Mouse (Mus musculus): Measurements from ENCODE around the gene Jmjd1c. TPM values are rescaled to one million over a fixed set of nuclear protein-coding genes. Genes with fewer than 3 reads are reported as not detected.
A peak's percentile ranks its signal among the peaks of the same experiment; 100 is the strongest.

Gene Jmjd1c
- polyA plus RNA-seq, 1 experiment from 2014 or later = 42.4 TPM

DNA sequence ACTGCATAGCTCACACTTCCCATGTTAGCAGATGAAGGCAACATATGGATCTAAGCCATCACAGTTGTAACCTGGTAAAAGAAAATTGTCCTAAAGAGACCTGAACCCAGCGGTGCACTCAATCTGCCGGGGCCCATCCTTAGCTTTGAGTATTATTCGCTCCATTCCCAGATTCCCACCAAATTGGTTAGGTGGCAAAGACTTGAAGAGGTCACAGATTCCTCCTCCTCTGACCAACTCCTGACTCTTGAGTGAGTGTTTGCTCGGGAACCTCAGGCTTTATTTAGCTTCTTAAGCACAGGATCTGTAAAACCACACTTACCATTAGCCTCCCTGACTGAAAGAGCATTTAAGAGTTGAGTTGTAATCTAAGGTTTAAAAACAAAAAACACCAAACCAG lies 23.3 kb upstream of the Jmjd1c start:
- ATAC-seq (ENCODE audit: insufficient number of reproducible peaks, insufficient read depth, low FRiP score, low read depth) = no peak

DNA sequence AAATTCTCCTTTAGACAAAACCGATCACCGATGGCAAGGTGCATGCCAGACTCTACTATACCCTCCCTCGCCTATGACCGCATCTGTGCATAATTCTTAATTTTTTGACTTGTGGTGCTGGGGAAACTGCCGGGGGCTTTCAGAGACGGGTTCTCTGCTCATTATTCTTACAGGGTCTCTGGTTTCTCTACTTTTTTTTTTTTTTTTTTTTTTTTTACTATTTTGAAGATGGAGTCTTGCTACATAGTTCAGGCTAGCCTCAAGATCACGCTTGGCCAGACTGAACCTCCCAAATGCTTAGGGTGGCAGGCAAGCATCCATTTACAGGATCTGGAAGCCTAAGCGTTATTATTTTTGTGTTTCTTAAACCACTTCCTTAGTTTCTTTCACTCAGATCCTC lies 22.3 kb upstream of the Jmjd1c start:
- H3K4me1 ChIP-seq (ENCODE audit: control insufficient read depth in 2 of 2, insufficient read depth in 2 of 2, low read length in 2 of 2) = peaks cover 2 to 20% of the 10 kb centered on the region in 2 experiments
- no peak overlapping the region for H3K4me2 ChIP-seq (ENCODE audit: low read length)
- H3K36me3 ChIP-seq (ENCODE audit: control insufficient read depth, insufficient read depth, low read length) = no peaks in the 10 kb centered on the region
- no peak overlapping the region for H3K9ac ChIP-seq (ENCODE audit: low read length)
- no peak for ATAC-seq (ENCODE audit: insufficient number of reproducible peaks, insufficient read depth, low FRiP score, low read depth)
- WGBS = 93% methylated on average over 8 of the region's 8 CpGs
- no peaks in the 10 kb centered on the region for H3K9me3 ChIP-seq (ENCODE audit: control insufficient read depth, low read length)
- H3K27ac ChIP-seq (replicated peaks in 1 of 2; ENCODE audit: control insufficient read depth in 1 of 2, insufficient read depth in 1 of 2, low read depth in 2 of 2, low read length in 2 of 2) = no peak overlapping the region
- H3K27me3 ChIP-seq (ENCODE audit: control insufficient read depth, insufficient read depth, low read length) = no peaks in the 10 kb centered on the region
- H3K4me3 ChIP-seq (ENCODE audit: control insufficient read depth in 1 of 2, insufficient read depth in 1 of 2, low read depth in 1 of 2, low read length in 2 of 2) = no peak overlapping the region

More for the DNA sequence above, 23.3 kb upstream of the Jmjd1c start:
- H3K27me3 ChIP-seq (ENCODE audit: control insufficient read depth, insufficient read depth, low read length) = no peaks in the 10 kb centered on the region
- H3K36me3 ChIP-seq (ENCODE audit: control insufficient read depth, insufficient read depth, low read length) = 0 out of 2 replicates have a peak, but pooled peaks cover 3% of the 10 kb centered on the region
- no peaks in the 10 kb centered on the region for H3K9me3 ChIP-seq (ENCODE audit: control insufficient read depth, low read length)
- H3K27ac ChIP-seq (replicated peaks in 1 of 2; ENCODE audit: control insufficient read depth in 1 of 2, insufficient read depth in 1 of 2, low read depth in 2 of 2, low read length in 2 of 2) = no peak overlapping the region
- H3K4me3 ChIP-seq (ENCODE audit: control insufficient read depth in 1 of 2, insufficient read depth in 1 of 2, low read depth in 1 of 2, low read length in 2 of 2) = no peak overlapping the region
- peaks cover 2 to 17% of the 10 kb centered on the region in 2 experiments for H3K4me1 ChIP-seq (ENCODE audit: control insufficient read depth in 2 of 2, insufficient read depth in 2 of 2, low read length in 2 of 2)
- H3K4me2 ChIP-seq (ENCODE audit: low read length) = no peak overlapping the region
- 80% methylated on average over 4 of the region's 4 CpGs for WGBS
- H3K9ac ChIP-seq (ENCODE audit: low read length) = no peak overlapping the region

GRCm38 (mm10) chr10:67075931-67076878 lies 19.7 kb upstream of the Jmjd1c start:
- no peak overlapping the region for H3K9ac ChIP-seq (ENCODE audit: low read length)
- WGBS = 69% methylated on average over 21 of the region's 21 CpGs
- no peaks in the 10 kb centered on the region for H3K36me3 ChIP-seq (ENCODE audit: control insufficient read depth, insufficient read depth, low read length)
- ATAC-seq (ENCODE audit: insufficient number of reproducible peaks, insufficient read depth, low FRiP score, low read depth) = no peak
- peaks cover 8 to 31% of the 10 kb centered on the region in 2 experiments for H3K4me1 ChIP-seq (ENCODE audit: control insufficient read depth in 2 of 2, insufficient read depth in 2 of 2, low read length in 2 of 2)
- H3K4me3 ChIP-seq (ENCODE audit: control insufficient read depth in 1 of 2, insufficient read depth in 1 of 2, low read depth in 1 of 2, low read length in 2 of 2) = no peak overlapping the region
- no peak overlapping the region for H3K4me2 ChIP-seq (ENCODE audit: low read length)
- H3K9me3 ChIP-seq (ENCODE audit: control insufficient read depth, low read length) = no peaks in the 10 kb centered on the region
- no peak overlapping the region for H3K27ac ChIP-seq (replicated peaks in 1 of 2; ENCODE audit: control insufficient read depth in 1 of 2, insufficient read depth in 1 of 2, low read depth in 2 of 2, low read length in 2 of 2)
- no peaks in the 10 kb centered on the region for H3K27me3 ChIP-seq (ENCODE audit: control insufficient read depth, insufficient read depth, low read length)

DNA sequence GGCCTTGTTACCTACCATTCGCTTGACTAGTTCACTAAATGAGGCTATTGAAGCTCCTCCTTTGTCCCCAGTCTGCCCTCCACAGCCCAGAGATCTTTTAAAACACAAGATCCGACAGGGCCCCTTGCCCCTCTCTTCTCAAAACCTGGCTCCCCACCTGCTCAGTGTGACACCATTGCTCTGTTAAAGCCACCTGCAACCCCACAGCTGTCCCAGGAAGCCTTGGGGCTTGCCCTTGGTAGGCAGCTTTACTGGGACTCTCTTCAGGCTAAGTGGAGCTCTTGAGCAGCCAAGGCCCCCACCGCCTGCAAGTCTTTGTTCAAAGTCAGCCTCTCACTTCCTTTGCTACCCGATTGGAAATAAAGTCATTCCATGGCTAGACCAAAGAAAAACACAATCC lies 16.9 kb upstream of the Jmjd1c start:
- H3K9me3 ChIP-seq (ENCODE audit: control insufficient read depth, low read length) = no peaks in the 10 kb centered on the region
- H3K4me3 ChIP-seq (ENCODE audit: control insufficient read depth in 1 of 2, insufficient read depth in 1 of 2, low read depth in 1 of 2, low read length in 2 of 2) = no peak overlapping the region
- no peaks in the 10 kb centered on the region for H3K36me3 ChIP-seq (ENCODE audit: control insufficient read depth, insufficient read depth, low read length)
- H3K4me1 ChIP-seq (ENCODE audit: control insufficient read depth in 2 of 2, insufficient read depth in 2 of 2, low read length in 2 of 2) = peaks cover 12 to 36% of the 10 kb centered on the region in 2 experiments
- H3K27ac ChIP-seq (replicated peaks in 1 of 2; ENCODE audit: control insufficient read depth in 1 of 2, insufficient read depth in 1 of 2, low read depth in 2 of 2, low read length in 2 of 2) = 0 out of 4 replicates have a peak overlapping the region, but pooled peaks have one; percentile 12 to 43
- H3K4me2 ChIP-seq (ENCODE audit: low read length) = no peak overlapping the region
- H3K9ac ChIP-seq (ENCODE audit: low read length) = peak overlapping the region; percentile 2; the same call in 1 of the 2 replicates
- no peaks in the 10 kb centered on the region for H3K27me3 ChIP-seq (ENCODE audit: control insufficient read depth, insufficient read depth, low read length)
- ATAC-seq (ENCODE audit: insufficient number of reproducible peaks, insufficient read depth, low FRiP score, low read depth) = no peak
- WGBS = 38% methylated on average over 4 of the region's 4 CpGs

GRCm38 (mm10) chr10:67081206-67082007 lies 14.5 kb upstream of the Jmjd1c start:
- peak overlapping the region; percentile 41 to 65; a peak in 2 of 4 replicates for H3K27ac ChIP-seq (replicated peaks in 1 of 2; ENCODE audit: control insufficient read depth in 1 of 2, insufficient read depth in 1 of 2, low read depth in 2 of 2, low read length in 2 of 2)

GRCm38 (mm10) chr10:67082531-67082930 lies 13.4 kb upstream of the Jmjd1c start:
- WGBS = 73% methylated on average over 4 of the region's 4 CpGs
- H3K27ac ChIP-seq (replicated peaks in 1 of 2; ENCODE audit: control insufficient read depth in 1 of 2, insufficient read depth in 1 of 2, low read depth in 2 of 2, low read length in 2 of 2) = no peak overlapping the region; a peak in 1 of 4 replicates
- no peaks in the 10 kb centered on the region for H3K36me3 ChIP-seq (ENCODE audit: control insufficient read depth, insufficient read depth, low read length)
- H3K4me3 ChIP-seq (ENCODE audit: control insufficient read depth in 1 of 2, insufficient read depth in 1 of 2, low read depth in 1 of 2, low read length in 2 of 2) = no peak overlapping the region
- H3K27me3 ChIP-seq (ENCODE audit: control insufficient read depth, insufficient read depth, low read length) = no peaks in the 10 kb centered on the region
- H3K9ac ChIP-seq (ENCODE audit: low read length) = no peak overlapping the region
- no peak overlapping the region for H3K4me2 ChIP-seq (ENCODE audit: low read length)
- H3K4me1 ChIP-seq (ENCODE audit: control insufficient read depth in 2 of 2, insufficient read depth in 2 of 2, low read length in 2 of 2) = peaks cover 17 to 46% of the 10 kb centered on the region in 2 experiments
- H3K9me3 ChIP-seq (ENCODE audit: control insufficient read depth, low read length) = no peaks in the 10 kb centered on the region
- ATAC-seq (ENCODE audit: insufficient number of reproducible peaks, insufficient read depth, low FRiP score, low read depth) = no peak

More at GRCm38 (mm10) chr10:67081206-67082007, 14.5 kb upstream of the Jmjd1c start:
- Histone ChIP-seq H3K4me2 (ENCODE audit: low read length) (peak overlapping the region; percentile 8; the same call in 1 of the 2 replicates), H3K36me3 (ENCODE audit: control insufficient read depth, insufficient read depth, low read length) (no peaks in the 10 kb centered on the region), H3K4me3 (ENCODE audit: control insufficient read depth in 1 of 2, insufficient read depth in 1 of 2, low read depth in 1 of 2, low read length in 2 of 2) (no peak overlapping the region), H3K4me1 (ENCODE audit: control insufficient read depth in 2 of 2, insufficient read depth in 2 of 2, low read length in 2 of 2) (peaks cover 12 to 40% of the 10 kb centered on the region in 2 experiments), H3K9me3 (ENCODE audit: control insufficient read depth, low read length) (no peaks in the 10 kb centered on the region), H3K9ac (ENCODE audit: low read length) (no peak overlapping the region), H3K27me3 (ENCODE audit: control insufficient read depth, insufficient read depth, low read length) (no peaks in the 10 kb centered on the region)
- ATAC-seq (ENCODE audit: insufficient number of reproducible peaks, insufficient read depth, low FRiP score, low read depth) = no peak
- 70% methylated on average over 18 of the region's 18 CpGs for WGBS

GRCm38 (mm10) chr10:67083446-67084166 lies 12.3 kb upstream of the Jmjd1c start:
- WGBS = 73% methylated on average over 10 of the region's 10 CpGs
- Histone ChIP-seq H3K4me2 (ENCODE audit: low read length) (no peak overlapping the region), H3K4me1 (ENCODE audit: control insufficient read depth in 2 of 2, insufficient read depth in 2 of 2, low read length in 2 of 2) (peaks cover 17 to 42% of the 10 kb centered on the region in 2 experiments), H3K9ac (ENCODE audit: low read length) (no peak overlapping the region), H3K9me3 (ENCODE audit: control insufficient read depth, low read length) (no peaks in the 10 kb centered on the region), H3K27me3 (ENCODE audit: control insufficient read depth, insufficient read depth, low read length) (no peaks in the 10 kb centered on the region), H3K27ac (replicated peaks in 1 of 2; ENCODE audit: control insufficient read depth in 1 of 2, insufficient read depth in 1 of 2, low read depth in 2 of 2, low read length in 2 of 2) (0 out of 4 replicates have a peak overlapping the region, but pooled peaks of 1 of the 2 experiments have one; percentile 12), H3K4me3 (ENCODE audit: control insufficient read depth in 1 of 2, insufficient read depth in 1 of 2, low read depth in 1 of 2, low read length in 2 of 2) (no peak overlapping the region), H3K36me3 (ENCODE audit: control insufficient read depth, insufficient read depth, low read length) (no peaks in the 10 kb centered on the region)
- no peak for ATAC-seq (ENCODE audit: insufficient number of reproducible peaks, insufficient read depth, low FRiP score, low read depth)

Data from heart, embryonic 14.5 days (tissue).